ENCODE assay signal across 33 mouse cellular contexts in genomic region chr1:98038252-98038651, GRCm38 (mm10). TPM values are rescaled to one million over a fixed set of nuclear protein-coding genes. Genes with fewer than 3 reads are reported as not detected.
A peak's percentile ranks its signal among the peaks of the same experiment; 100 is the strongest.
DNase-seq lines count a peak whose midpoint lies in the region; ATAC-seq lines count a peak whose summit lies in the region.
"Had no signal": no experiment of that assay in that cellular context is flagged by ENCODE, and none has a peak within 500 bp of the region (broad histone marks: within the 10 kb centered on the region; RNA-seq: fewer than 3 reads in every experiment).

No protein-coding gene starts in this region.

- H3K4me1 ChIP-seq in neural tube, embryonic 15.5 days, result no peaks in the 10 kb centered on the region
- H3K4me1 ChIP-seq in forebrain, embryonic 10.5 days, result peaks cover 15% of the 10 kb centered on the region
- peaks cover 6% of the 10 kb centered on the region for H3K4me1 ChIP-seq in midbrain, embryonic 11.5 days (ENCODE audit: control insufficient read depth, insufficient read depth, low read length)
- H3K4me1 ChIP-seq: hindbrain, embryonic 12.5 days; intestine, embryonic 15.5 days; limb, embryonic 10.5 days; limb, embryonic 15.5 days; liver, embryonic 13.5 days had no signal

- no peak overlapping the region for H3K4me3 ChIP-seq in macrophage (ENCODE audit: inconsistent target)
- H3K4me3 ChIP-seq in neural tube, embryonic 15.5 days (replicated peaks), result no peak overlapping the region
- no peak overlapping the region for H3K4me3 ChIP-seq in forebrain, embryonic 10.5 days
- H3K4me3 ChIP-seq in midbrain, embryonic 11.5 days (ENCODE audit: low read depth, low read length), result no peak overlapping the region
- H3K4me3 ChIP-seq: hindbrain, embryonic 12.5 days; intestine, embryonic 15.5 days; limb, embryonic 10.5 days; limb, embryonic 15.5 days; liver, embryonic 13.5 days; neural tube, embryonic 12.5 days had no signal

- peak overlapping the region; percentile 52 for H3K27ac ChIP-seq in macrophage
- H3K27ac ChIP-seq in neural tube, embryonic 15.5 days (replicated peaks), result no peak overlapping the region
- H3K27ac ChIP-seq in forebrain, embryonic 10.5 days, result no peak overlapping the region
- no peak overlapping the region for H3K27ac ChIP-seq in midbrain, embryonic 11.5 days (ENCODE audit: low read depth, low read length)
- H3K27ac ChIP-seq: hindbrain, embryonic 12.5 days; hindbrain, postnatal 0 days; intestine, embryonic 15.5 days; kidney, postnatal 0 days; limb, embryonic 10.5 days; limb, embryonic 15.5 days; liver, embryonic 13.5 days; neural tube, embryonic 12.5 days had no signal

- H3K4me2 ChIP-seq in neural tube, embryonic 15.5 days, result no peak overlapping the region
- H3K4me2 ChIP-seq in midbrain, embryonic 11.5 days, result no peak overlapping the region
- H3K4me2 ChIP-seq: heart, embryonic 11.5 days; hindbrain, embryonic 12.5 days; intestine, embryonic 15.5 days; limb, embryonic 15.5 days; liver, embryonic 13.5 days; neural tube, embryonic 12.5 days had no signal

- H3K36me3 ChIP-seq in macrophage (ENCODE audit: inconsistent target), result no peaks in the 10 kb centered on the region
- H3K36me3 ChIP-seq in neural tube, embryonic 15.5 days, result no peaks in the 10 kb centered on the region
- H3K36me3 ChIP-seq in forebrain, embryonic 10.5 days (replicated peaks), result no peaks in the 10 kb centered on the region
- H3K36me3 ChIP-seq in midbrain, embryonic 11.5 days (ENCODE audit: control insufficient read depth, insufficient read depth, low read length), result no peaks in the 10 kb centered on the region
- H3K36me3 ChIP-seq: hindbrain, embryonic 12.5 days; intestine, embryonic 15.5 days; limb, embryonic 10.5 days; limb, embryonic 15.5 days; liver, embryonic 13.5 days; neural tube, embryonic 12.5 days had no signal

- 47% methylated on average over 2 of the region's 3 CpGs for WGBS in macrophage (ENCODE audit: missing documents)
- WGBS in neural tube, embryonic 15.5 days, result 78% methylated on average over 3 of the region's 3 CpGs
- 87% methylated on average over 3 of the region's 3 CpGs for WGBS in forebrain, embryonic 10.5 days
- WGBS in midbrain, embryonic 11.5 days, result 91% methylated on average over 3 of the region's 3 CpGs

- no peaks in the 10 kb centered on the region for H3K79me2 ChIP-seq in macrophage (ENCODE audit: inconsistent target)

- H3K9me3 ChIP-seq in neural tube, embryonic 15.5 days (replicated peaks), result no peaks in the 10 kb centered on the region
- H3K9me3 ChIP-seq in forebrain, embryonic 10.5 days, result no peaks in the 10 kb centered on the region
- H3K9me3 ChIP-seq in midbrain, embryonic 11.5 days (ENCODE audit: control insufficient read depth, low read length), result no peaks in the 10 kb centered on the region
- H3K9me3 ChIP-seq: hindbrain, embryonic 12.5 days; intestine, embryonic 15.5 days; limb, embryonic 10.5 days; limb, embryonic 15.5 days; liver, embryonic 13.5 days; neural tube, embryonic 12.5 days had no signal

- H3K9ac ChIP-seq in neural tube, embryonic 15.5 days (replicated peaks), result no peak overlapping the region
- H3K9ac ChIP-seq in midbrain, embryonic 11.5 days (ENCODE audit: low read length), result no peak overlapping the region
- H3K9ac ChIP-seq: hindbrain, embryonic 12.5 days; intestine, embryonic 15.5 days; limb, embryonic 15.5 days; liver, embryonic 13.5 days; neural tube, embryonic 12.5 days had no signal

- ATAC-seq in neural tube, embryonic 15.5 days (ENCODE audit: low FRiP score), result no peak
- no peak for ATAC-seq in midbrain, embryonic 11.5 days (ENCODE audit: low FRiP score)
- ATAC-seq: forebrain, embryonic 14.5 days; hindbrain, postnatal 0 days; intestine, embryonic 15.5 days; lung, postnatal 0 days had no signal

- no peaks in the 10 kb centered on the region for H3K27me3 ChIP-seq in neural tube, embryonic 15.5 days (replicated peaks)
- peaks cover 21% of the 10 kb centered on the region for H3K27me3 ChIP-seq in forebrain, embryonic 10.5 days (ENCODE audit: poor library complexity, severe bottlenecking)
- H3K27me3 ChIP-seq in midbrain, embryonic 11.5 days (ENCODE audit: control insufficient read depth, insufficient read depth, low read length), result no peaks in the 10 kb centered on the region
- H3K27me3 ChIP-seq: CH12.LX; hindbrain, embryonic 12.5 days; intestine, embryonic 15.5 days; limb, embryonic 15.5 days; liver, embryonic 13.5 days; neural tube, embryonic 12.5 days had no signal

- peak; percentile 67 for DNase-seq in adrenal gland, adult 2 months
- DNase-seq in adrenal gland, postnatal 4 days (ENCODE audit: low spot score in 2 of 2), result no peak
- peak; percentile 81 for DNase-seq in Muller cell, postnatal 12 days (ENCODE audit: inconsistent ontology term)
- DNase-seq in forebrain, embryonic 10.5 days (ENCODE audit: extremely low spot score, low spot score), result no peak
- DNase-seq in midbrain, embryonic 11.5 days (ENCODE audit: low spot score, missing footprints), result no peak
- DNase-seq: adrenal gland, postnatal 10 days; B cell, adult 2 months; cerebellum, adult 11 months; cerebellum, adult 9-10 months; cerebellum, postnatal 36 days; gastrocnemius, postnatal 25 days; heart, postnatal 36 days; kidney, adult 2 months; liver, embryonic 13.5 days; lung, adult 18-20 months; lung, postnatal 4 days; midbrain, embryonic 14.5 days; right cerebral cortex, postnatal 14 days; thymus, adult 18-20 months; thymus, postnatal 25 days had no signal

RNA-seq across cellular contexts. Expression of gene Pam, which starts 57.2 kb away (rescaled TPM):
- 100 to 1,000 TPM; 262 to 484 TPM for total RNA-seq in adrenal gland, adult 2 months (2021)
- 535 and 733 TPM in 2 replicates for polyA plus RNA-seq in adrenal gland, adult 2 months (2012; rRNA removed)
- total RNA-seq in adrenal gland, postnatal 4 days (2021), result 100 to 1,000 TPM; 299 to 310 TPM
- total RNA-seq in macrophage (2018; cell fraction: chromatin; rRNA removed), result 100 to 1,000 TPM in 10 of 26 experiments, 10 to 100 TPM in 16; 26.6 to 528 (median 87.6) TPM
- total RNA-seq in macrophage (2018; cell fraction: cytosol; rRNA removed), result 10 to 100 TPM in 25 of 26 experiments, 1 to 10 TPM in 1; 7.6 to 56.8 (median 24.3) TPM
- total RNA-seq in macrophage (2018; cell fraction: nucleus; rRNA removed), result 100 to 1,000 TPM in 7 of 26 experiments, 10 to 100 TPM in 19; 24.8 to 268 (median 78.5) TPM
- 19.5 to 50.6 TPM (median 32.9 TPM) in 3 replicates for polyA plus RNA-seq in macrophage (2018)
- polyA plus RNA-seq in neural tube, embryonic 15.5 days (2015; fragmentation: Nextera tagmentation; extraction: Ambion mirVana), result 31.8 and 32.7 TPM in 2 replicates
- polyA plus RNA-seq in forebrain, embryonic 10.5 days (2016; fragmentation: Nextera tagmentation; extraction: Ambion mirVana), result 13.1 and 13.8 TPM in 2 replicates
- 21.1 and 21.2 TPM in 2 replicates for polyA plus RNA-seq in midbrain, embryonic 11.5 days (2014; fragmentation: Nextera tagmentation; extraction: Ambion mirVana)
- total RNA-seq: CH12.LX had no signal

Comparison
In these comparisons a context has a peak if more than half of its experiments do, and no peak if none do; other contexts are left out.
1. DNase-seq: peak in adrenal gland, adult 2 months (single experiment) and Muller cell, postnatal 12 days (single experiment); none in adrenal gland, postnatal 4 days (0 of 2), forebrain, embryonic 10.5 days (single experiment) and midbrain, embryonic 11.5 days (single experiment).
2. RNA of gene Pam, which starts 57.2 kb away (polyA plus RNA-seq): 535 to 733 TPM in adrenal gland, adult 2 months; 19.5 to 50.6 TPM in macrophage, 31.8 to 32.7 TPM in neural tube, embryonic 15.5 days, 21.1 to 21.2 TPM in midbrain, embryonic 11.5 days and 13.1 to 13.8 TPM in forebrain, embryonic 10.5 days; every median in the first group is over 10 times any median in the second.